Mouse (Mus musculus) ES-Bruce4 (cell line): ENCODE data around the gene Runx3. TPM values are rescaled to one million over a fixed set of nuclear protein-coding genes. Genes with fewer than 3 reads are reported as not detected.

ENCODE experiments used
- H3K27ac ChIP-seq: 2 replicates; pipeline ENCODE4 v1.5.1; 2012; ENCODE audit warnings: low read length, inconsistent platforms; ENCODE audit not compliant: insufficient read depth
- H3K27me3 ChIP-seq: 2 replicates; pipeline ENCODE4 v1.6.1; 2012; ENCODE audit warnings: mild to moderate bottlenecking, low read length, inconsistent platforms; ENCODE audit not compliant: control insufficient read depth, poor library complexity, insufficient read depth, severe bottlenecking
- H3K36me3 ChIP-seq: 2 replicates; pipeline ENCODE4 v1.6.1; 2012; ENCODE audit warnings: inconsistent platforms, mild to moderate bottlenecking, low read length, moderate library complexity; ENCODE audit not compliant: control insufficient read depth, poor library complexity, insufficient read depth, severe bottlenecking
- H3K4me1 ChIP-seq: one replicate; pipeline ENCODE4 v1.8.1; 2011; ENCODE audit warnings: low read length; ENCODE audit not compliant: control insufficient read depth, insufficient read depth
- H3K4me3 ChIP-seq: 2 replicates; pipeline ENCODE4 v1.5.1; 2011; ENCODE audit warnings: low read depth, mild to moderate bottlenecking, low read length
- H3K9ac ChIP-seq: 2 replicates; pipeline ENCODE4 v1.6.1; 2012; ENCODE audit warnings: low read depth, mild to moderate bottlenecking, inconsistent platforms; ENCODE audit not compliant: poor library complexity, severe bottlenecking
- H3K9me3 ChIP-seq: replicated peaks from 2 replicates; pipeline ENCODE4 v1.6.1; 2012; ENCODE audit warnings: mild to moderate bottlenecking, low read length, inconsistent platforms; ENCODE audit not compliant: control insufficient read depth, poor library complexity, insufficient read depth, severe bottlenecking
- CTCF ChIP-seq: IDR thresholded peaks from one replicate; pipeline ENCODE4 v1.8.1; 2011; ENCODE audit warnings: low read depth, low read length
- EP300 ChIP-seq: IDR thresholded peaks from 2 replicates; pipeline ENCODE4 v1.6.1; 2011; ENCODE audit warnings: low read depth, low read length; ENCODE audit not compliant: insufficient read depth
- POLR2A ChIP-seq: IDR thresholded peaks from one replicate; pipeline ENCODE4 v1.8.1; 2011; ENCODE audit warnings: low read length; ENCODE audit not compliant: insufficient read depth
- polyA plus RNA-seq: library from polyadenylated mRNA; stranded (reverse); fragments of >200 nt; gene quantifications from 2 replicates; pipeline ENCODE4 v1.2.4, GENCODE M21; 2011; ENCODE audit warnings: low read depth; ENCODE audit not compliant: missing spikeins, insufficient read depth, insufficient read length

The Runx3 gene
- polyA plus RNA-seq, 1 experiment = 0.76 TPM

- Histone ChIP-seq H3K4me1 (no peaks in the 10 kb centered on the region), H3K36me3 (no peaks in the 10 kb centered on the region), H3K9me3 (no peaks in the 10 kb centered on the region), H3K27ac (no peak overlapping the region), H3K27me3 (no peaks in the 10 kb centered on the region), H3K9ac (no peak overlapping the region), H3K4me3 (peak overlapping the region; percentile 61)
- no peak for TF ChIP-seq POLR2A
- peak; percentile 61; the same call in 1 of the 2 replicates for TF ChIP-seq EP300
These were observed 8.5 kb downstream of the Runx3 start for GRCm38 (mm10) chr4:135128841-135129520.

GRCm38 (mm10) chr4:135130156-135130555 is 9.7 kb downstream of the Runx3 start:
- H3K27ac ChIP-seq = no peak overlapping the region
- H3K36me3 ChIP-seq = no peaks in the 10 kb centered on the region
- H3K4me3 ChIP-seq = no peak overlapping the region
- H3K9ac ChIP-seq = no peak overlapping the region
- H3K27me3 ChIP-seq = no peaks in the 10 kb centered on the region
- TF ChIP-seq EP300 = no peak
- TF ChIP-seq POLR2A = no peak
- no peak for TF ChIP-seq CTCF
- no peaks in the 10 kb centered on the region for H3K4me1 ChIP-seq
- no peaks in the 10 kb centered on the region for H3K9me3 ChIP-seq

- H3K9me3 ChIP-seq = no peaks in the 10 kb centered on the region
- no peaks in the 10 kb centered on the region for H3K4me1 ChIP-seq
- H3K9ac ChIP-seq = no peak overlapping the region
- no peak overlapping the region for H3K4me3 ChIP-seq
- H3K27me3 ChIP-seq = no peaks in the 10 kb centered on the region
- TF ChIP-seq CTCF (no peak), EP300 (no peak), POLR2A (no peak)
- no peak overlapping the region for H3K27ac ChIP-seq
- H3K36me3 ChIP-seq = no peaks in the 10 kb centered on the region
These were observed 10.7 kb downstream of the Runx3 start for GRCm38 (mm10) chr4:135131145-135131544.

GRCm38 (mm10) chr4:135132797-135133196 is 12.3 kb downstream of the Runx3 start:
- Histone ChIP-seq H3K4me1 (no peaks in the 10 kb centered on the region), H3K9ac (no peak overlapping the region), H3K27me3 (no peaks in the 10 kb centered on the region), H3K9me3 (no peaks in the 10 kb centered on the region), H3K36me3 (no peaks in the 10 kb centered on the region), H3K4me3 (no peak overlapping the region), H3K27ac (no peak overlapping the region)
- TF ChIP-seq POLR2A (no peak), CTCF (no peak), EP300 (no peak)

GRCm38 (mm10) chr4:135133711-135134110 is 13.3 kb downstream of the Runx3 start:
- no peak overlapping the region for H3K9ac ChIP-seq
- H3K27me3 ChIP-seq = no peaks in the 10 kb centered on the region
- no peaks in the 10 kb centered on the region for H3K4me1 ChIP-seq
- no peak overlapping the region for H3K4me3 ChIP-seq
- TF ChIP-seq EP300 = no peak
- TF ChIP-seq CTCF = no peak
- no peak for TF ChIP-seq POLR2A
- no peak overlapping the region for H3K27ac ChIP-seq
- H3K36me3 ChIP-seq = no peaks in the 10 kb centered on the region
- no peaks in the 10 kb centered on the region for H3K9me3 ChIP-seq

- Histone ChIP-seq H3K9me3 (no peaks in the 10 kb centered on the region), H3K36me3 (no peaks in the 10 kb centered on the region), H3K4me3 (no peak overlapping the region), H3K27me3 (no peaks in the 10 kb centered on the region), H3K27ac (no peak overlapping the region), H3K4me1 (no peaks in the 10 kb centered on the region), H3K9ac (no peak overlapping the region)
- TF ChIP-seq POLR2A (no peak), CTCF (no peak), EP300 (no peak)
These were observed 14.9 kb downstream of the Runx3 start for GRCm38 (mm10) chr4:135135331-135135730.
